Mouse (Mus musculus) midbrain, embryonic 16.5 days (tissue): ENCODE data around the gene Nudt4. TPM values are rescaled to one million over a fixed set of nuclear protein-coding genes. Genes with fewer than 3 reads are reported as not detected.

ENCODE experiments used
- ATAC-seq: fragments of 200-750 bp; cut with Nextera tagmentation; 2 replicates; pipeline ENCODE4 v1.8.0; 2017; ENCODE audit warnings: moderate TSS enrichment
- H3K27ac ChIP-seq: fragments of 300-500 bp; sonication (generic); 2 replicates; pipeline ENCODE4 v1.5.1; 2014; ENCODE audit warnings: mild to moderate bottlenecking, low read length, mixed read lengths
- H3K27me3 ChIP-seq: fragments of 300-500 bp; sonication (generic); 2 replicates; pipeline ENCODE4 v1.6.1; 2014; ENCODE audit warnings: low read depth, low read length, mixed read lengths; ENCODE audit not compliant: control insufficient read depth, insufficient read depth
- H3K36me3 ChIP-seq: fragments of 300-500 bp; sonication (generic); 2 replicates; pipeline ENCODE4 v1.6.1; 2014; ENCODE audit warnings: mild to moderate bottlenecking, low read length, moderate library complexity, mixed read lengths; ENCODE audit not compliant: control insufficient read depth, insufficient read depth
- H3K4me1 ChIP-seq: fragments of 300-500 bp; sonication (generic); 2 replicates; pipeline ENCODE4 v1.6.1; 2014; ENCODE audit warnings: mild to moderate bottlenecking, low read length, mixed read lengths; ENCODE audit not compliant: control insufficient read depth, insufficient read depth
- H3K4me2 ChIP-seq: fragments of 300-500 bp; sonication (generic); 2 replicates; pipeline ENCODE4 v1.6.1; 2014; ENCODE audit warnings: mild to moderate bottlenecking, low read length, mixed read lengths
- H3K4me3 ChIP-seq: fragments of 300-500 bp; sonication (generic); 2 replicates; pipeline ENCODE4 v1.5.1; 2014; ENCODE audit warnings: low read depth, mild to moderate bottlenecking, low read length, moderate library complexity, mixed read lengths
- H3K9ac ChIP-seq: fragments of 300-500 bp; sonication (generic); 2 replicates; pipeline ENCODE4 v1.6.1; 2014; ENCODE audit warnings: low read depth, low read length, mixed read lengths
- H3K9me3 ChIP-seq: fragments of 300-500 bp; sonication (generic); replicated peaks from 2 replicates; pipeline ENCODE4 v1.6.1; 2014; ENCODE audit warnings: mild to moderate bottlenecking, low read length, mixed read lengths; ENCODE audit not compliant: control insufficient read depth, poor library complexity, severe bottlenecking
- WGBS: fragments of 180-500 bp; shearing (Covaris S2); extraction: QIAGEN DNeasy Blood & Tissue Kit; methylation state at CpG from one replicate; pipeline ENCODE4 v1.1.7; 2014; 5-methylcytosine and 5-hydroxymethylcytosine counted together
- polyA plus RNA-seq: library from polyadenylated mRNA; unstranded; fragments of >200 nt; fragmentation: Nextera tagmentation; extraction: Ambion mirVana; gene quantifications from 2 replicates; pipeline ENCODE4 v1.2.1, GENCODE M21; 2015

Nudt4 gene
- polyA plus RNA-seq, 1 experiment from 2014 or later: 59.9 TPM

DNA sequence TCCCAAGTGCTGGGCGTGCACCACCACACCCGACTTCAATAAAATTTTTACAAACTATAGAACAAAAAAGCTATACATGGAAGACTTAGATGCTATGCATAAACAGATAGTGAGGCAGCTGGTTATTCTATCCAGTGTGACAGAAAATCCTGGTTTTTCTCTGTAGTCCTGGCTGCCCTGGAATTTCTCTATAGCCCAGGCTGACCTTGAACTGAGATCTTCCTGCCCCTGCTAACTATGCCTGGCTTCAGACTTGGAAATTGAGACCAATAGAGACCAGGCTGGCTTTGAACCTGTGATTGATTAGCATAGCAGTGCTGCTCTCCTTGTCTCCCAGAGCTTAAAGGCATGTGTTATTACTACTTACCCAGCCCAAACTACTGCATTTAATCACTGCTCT lies 17.8 kb downstream of the Nudt4 start:
- Histone ChIP-seq H3K27me3 (no peaks in the 10 kb centered on the region), H3K4me1 (no peaks in the 10 kb centered on the region), H3K36me3 (peaks cover 11% of the 10 kb centered on the region; the same call in 1 of the 2 replicates), H3K27ac (no peak overlapping the region), H3K4me3 (no peak overlapping the region), H3K4me2 (no peak overlapping the region), H3K9me3 (no peaks in the 10 kb centered on the region), H3K9ac (no peak overlapping the region)
- WGBS: 91% methylated on average over 2 of the region's 2 CpGs
- ATAC-seq: no peak

DNA sequence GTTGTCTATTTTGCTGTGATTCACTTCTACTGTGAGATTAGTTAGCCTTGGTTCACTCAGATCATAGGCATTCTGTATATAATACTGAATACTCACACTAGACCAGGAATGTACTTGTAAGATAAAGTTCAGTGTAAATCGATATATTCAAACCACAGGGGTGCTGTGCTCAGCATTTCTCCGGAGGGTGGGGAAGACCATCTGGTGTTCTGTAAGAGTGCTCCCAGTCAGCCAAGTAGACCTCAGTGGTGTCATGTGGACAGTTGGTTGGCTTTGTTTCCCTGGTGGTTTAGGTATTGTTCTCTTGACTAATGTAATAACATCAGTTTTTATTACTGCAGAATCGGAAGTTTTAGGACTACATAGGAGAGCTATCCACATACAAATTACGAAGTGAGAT lies 18.9 kb downstream of the Nudt4 start:
- Histone ChIP-seq H3K27me3 (no peaks in the 10 kb centered on the region), H3K4me3 (no peak overlapping the region), H3K27ac (no peak overlapping the region), H3K9ac (no peak overlapping the region), H3K4me2 (no peak overlapping the region), H3K36me3 (peaks cover 11% of the 10 kb centered on the region; the same call in 1 of the 2 replicates), H3K4me1 (no peaks in the 10 kb centered on the region), H3K9me3 (no peaks in the 10 kb centered on the region)
- no peak for ATAC-seq
- 63% methylated on average over 4 of the region's 4 CpGs for WGBS

DNA sequence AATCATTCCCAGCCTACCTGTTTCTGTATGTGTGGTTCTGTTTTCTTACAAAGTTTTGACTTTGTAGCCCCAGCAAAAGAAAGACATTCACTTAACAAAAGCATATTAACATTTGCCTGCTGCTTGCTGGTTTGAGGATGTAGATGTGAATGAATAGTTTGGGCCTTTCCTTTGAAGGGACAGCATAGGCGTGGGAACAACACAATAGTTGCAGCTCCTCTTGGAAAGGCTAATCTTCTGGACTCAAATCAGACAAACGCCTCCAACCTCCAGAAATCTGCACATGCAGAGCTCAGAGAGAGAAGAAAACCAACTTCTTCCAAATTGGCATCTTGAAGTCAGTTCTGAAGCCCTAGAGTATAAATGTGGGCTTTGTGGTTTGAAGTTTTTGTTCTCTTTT lies 19.3 kb downstream of the Nudt4 start:
- ATAC-seq: no peak
- Histone ChIP-seq H3K27ac (no peak overlapping the region), H3K4me2 (no peak overlapping the region), H3K4me1 (no peaks in the 10 kb centered on the region), H3K27me3 (no peaks in the 10 kb centered on the region), H3K4me3 (no peak overlapping the region), H3K36me3 (peaks cover 11% of the 10 kb centered on the region; the same call in 1 of the 2 replicates), H3K9ac (no peak overlapping the region), H3K9me3 (no peaks in the 10 kb centered on the region)
- 43% methylated on average over 2 of the region's 2 CpGs for WGBS

DNA sequence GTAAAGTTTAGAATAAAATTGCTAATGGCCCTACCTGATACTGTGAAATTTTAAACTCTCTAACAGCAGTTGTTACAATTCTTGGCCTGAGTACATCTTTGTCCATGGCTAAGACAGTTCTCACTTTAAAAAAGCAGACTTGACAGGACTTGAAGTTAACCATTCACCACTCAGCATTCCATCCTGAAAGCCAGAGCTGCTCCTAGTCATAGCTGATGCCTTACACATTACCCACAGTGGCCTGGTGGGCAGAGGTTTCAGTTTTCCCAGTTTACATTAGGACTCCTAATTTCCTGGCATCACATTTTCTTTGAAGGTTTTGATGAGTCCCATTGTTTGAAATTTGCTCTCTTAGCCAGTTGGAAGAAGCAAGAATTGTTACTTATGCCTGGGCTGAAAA lies 19.9 kb downstream of the Nudt4 start:
- no peak overlapping the region for H3K27ac ChIP-seq
- no peak overlapping the region for H3K4me3 ChIP-seq
- H3K27me3 ChIP-seq: no peaks in the 10 kb centered on the region
- H3K9ac ChIP-seq: no peak overlapping the region
- H3K36me3 ChIP-seq: peaks cover 9% of the 10 kb centered on the region; the same call in 1 of the 2 replicates
- no peak for ATAC-seq
- H3K4me2 ChIP-seq: no peak overlapping the region
- H3K4me1 ChIP-seq: no peaks in the 10 kb centered on the region
- H3K9me3 ChIP-seq: no peaks in the 10 kb centered on the region

DNA sequence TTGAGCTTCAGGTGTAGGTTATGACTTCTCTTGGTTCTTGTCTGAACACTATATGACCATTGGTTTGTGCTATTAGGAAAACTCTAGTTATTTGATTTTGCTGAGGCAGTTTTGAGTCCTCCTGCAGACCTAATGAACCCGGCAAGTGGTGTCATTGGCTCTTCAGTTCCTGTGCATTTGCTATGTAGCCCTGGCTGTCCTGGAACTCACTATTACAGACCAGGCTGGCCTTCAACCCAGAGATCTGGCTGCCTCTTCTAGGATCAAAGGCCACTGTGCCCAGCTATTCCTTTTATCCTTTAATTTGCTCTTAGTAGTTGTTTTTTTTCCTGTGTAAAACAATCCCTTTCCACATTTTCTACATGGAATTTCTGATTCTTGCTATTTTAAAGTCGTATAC lies 20.6 kb downstream of the Nudt4 start:
- no peak overlapping the region for H3K4me2 ChIP-seq
- H3K27ac ChIP-seq: no peak overlapping the region
- no peaks in the 10 kb centered on the region for H3K4me1 ChIP-seq
- H3K9me3 ChIP-seq: no peaks in the 10 kb centered on the region
- no peak overlapping the region for H3K4me3 ChIP-seq
- H3K9ac ChIP-seq: no peak overlapping the region
- ATAC-seq: no peak
- 96% methylated on average over 2 of the region's 2 CpGs for WGBS
- H3K27me3 ChIP-seq: no peaks in the 10 kb centered on the region
- peaks cover 6% of the 10 kb centered on the region; the same call in 1 of the 2 replicates for H3K36me3 ChIP-seq

DNA sequence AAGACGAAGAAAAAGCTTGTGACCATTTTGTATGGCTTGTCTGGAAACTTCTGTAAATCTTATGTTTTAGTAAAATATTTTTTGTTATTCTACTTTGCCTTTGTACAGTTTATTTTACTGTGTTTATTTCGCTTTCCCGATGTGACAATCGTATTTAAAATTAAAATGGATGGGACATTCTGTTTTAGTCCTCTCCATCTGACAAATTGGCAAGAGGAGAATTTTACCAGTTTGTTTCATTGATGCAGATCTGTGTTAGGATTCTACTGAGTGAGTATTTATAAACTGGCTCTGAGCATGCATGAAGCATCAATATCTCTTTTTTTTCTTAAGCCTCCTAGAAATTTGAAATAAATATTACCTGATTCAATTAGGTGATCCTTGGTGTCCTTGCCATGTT lies 21.0 kb downstream of the Nudt4 start:
- no peak overlapping the region for H3K4me3 ChIP-seq
- H3K27ac ChIP-seq: no peak overlapping the region
- no peak for ATAC-seq
- H3K9me3 ChIP-seq: no peaks in the 10 kb centered on the region
- H3K9ac ChIP-seq: no peak overlapping the region
- H3K4me2 ChIP-seq: no peak overlapping the region
- H3K4me1 ChIP-seq: no peaks in the 10 kb centered on the region
- H3K36me3 ChIP-seq: peaks cover 5% of the 10 kb centered on the region; the same call in 1 of the 2 replicates
- 94% methylated on average over 4 of the region's 4 CpGs for WGBS
- H3K27me3 ChIP-seq: no peaks in the 10 kb centered on the region

DNA sequence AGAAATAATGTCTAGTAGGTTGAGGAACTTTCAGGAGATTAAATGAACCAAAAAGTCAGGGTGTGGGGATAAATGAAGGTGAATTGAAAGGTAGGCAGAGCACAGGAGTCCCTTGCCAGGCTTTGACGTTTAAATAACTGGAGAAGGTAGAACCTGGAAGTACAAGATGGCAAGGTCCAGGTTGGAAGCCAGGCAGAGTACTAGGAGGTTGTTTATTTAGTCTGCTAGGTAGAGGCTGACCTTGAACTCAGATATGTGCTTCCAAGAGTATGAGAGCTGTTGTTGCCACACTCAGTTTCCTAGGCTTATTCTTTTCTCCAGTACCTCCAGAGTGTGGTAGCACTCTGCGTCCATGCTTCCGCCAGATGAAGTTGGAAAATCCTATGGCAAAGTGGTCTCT lies 24.1 kb downstream of the Nudt4 start:
- Histone ChIP-seq H3K4me2 (no peak overlapping the region), H3K36me3 (peaks cover 5% of the 10 kb centered on the region; the same call in 1 of the 2 replicates), H3K27me3 (no peaks in the 10 kb centered on the region), H3K4me1 (no peaks in the 10 kb centered on the region), H3K4me3 (no peak overlapping the region), H3K9me3 (no peaks in the 10 kb centered on the region), H3K27ac (no peak overlapping the region), H3K9ac (no peak overlapping the region)
- 92% methylated on average over 3 of the region's 3 CpGs for WGBS
- ATAC-seq: no peak

DNA sequence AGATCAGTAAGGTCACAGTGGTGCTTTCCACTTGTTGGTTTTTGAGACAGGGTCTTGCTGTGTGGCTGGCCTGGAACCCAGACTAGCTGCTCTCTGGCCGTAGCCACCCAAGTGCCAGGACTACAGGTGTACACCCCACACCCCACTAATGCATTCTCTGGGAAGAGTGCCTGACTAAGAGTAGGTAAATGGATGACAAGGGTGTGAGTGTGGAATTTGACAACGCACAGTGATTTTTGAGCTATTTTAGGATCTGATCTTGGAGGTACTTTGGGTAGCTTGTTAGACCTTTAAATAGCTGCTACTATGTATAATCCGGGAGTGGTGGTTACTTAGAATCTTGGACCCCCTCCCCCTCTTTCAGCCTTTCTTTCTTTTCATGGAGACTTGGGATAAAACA lies 24.7 kb downstream of the Nudt4 start:
- H3K4me1 ChIP-seq: no peaks in the 10 kb centered on the region
- ATAC-seq: no peak
- no peak overlapping the region for H3K4me2 ChIP-seq
- H3K4me3 ChIP-seq: no peak overlapping the region
- 90% methylated on average over 3 of the region's 3 CpGs for WGBS
- peaks cover 3% of the 10 kb centered on the region; the same call in 1 of the 2 replicates for H3K36me3 ChIP-seq
- H3K27me3 ChIP-seq: no peaks in the 10 kb centered on the region
- no peak overlapping the region for H3K9ac ChIP-seq
- no peak overlapping the region for H3K27ac ChIP-seq
- no peaks in the 10 kb centered on the region for H3K9me3 ChIP-seq

DNA sequence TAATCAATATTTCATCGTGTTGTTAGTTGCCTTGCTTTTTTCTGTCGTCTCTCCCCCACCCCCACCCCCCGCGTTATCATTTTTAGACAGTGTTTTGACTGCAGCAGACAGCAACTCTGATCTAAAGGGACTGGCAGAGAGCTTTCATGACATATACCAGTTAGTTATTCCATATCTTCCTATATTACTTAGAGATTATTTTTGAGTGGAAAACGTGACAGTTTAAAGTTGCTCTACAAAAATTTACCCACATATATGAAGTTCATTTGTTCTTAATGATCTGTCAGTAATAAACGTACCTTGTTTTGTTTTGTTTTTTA lies 27.8 kb downstream of the Nudt4 start:
- Histone ChIP-seq H3K9ac (no peak overlapping the region), H3K36me3 (no peaks in the 10 kb centered on the region), H3K27ac (no peak overlapping the region), H3K4me1 (no peaks in the 10 kb centered on the region), H3K27me3 (no peaks in the 10 kb centered on the region), H3K4me3 (no peak overlapping the region), H3K9me3 (no peaks in the 10 kb centered on the region), H3K4me2 (no peak overlapping the region)
- no peak for ATAC-seq
- WGBS: 90% methylated on average over 6 of the region's 6 CpGs
